11 mouse cellular contexts compared by ENCODE assay signal in genomic region chr16:55631048-55631447, GRCm38 (mm10).
"Had no signal": no experiment of that assay in that cellular context is flagged by ENCODE, and none has a peak within 500 bp of the region (broad histone marks: within the 10 kb centered on the region; RNA-seq: fewer than 3 reads in every experiment).

No protein-coding gene starts in this region.

- H3K27ac ChIP-seq: limb, embryonic 12.5 days; liver, embryonic 13.5 days; lung, embryonic 15.5 days; midbrain, embryonic 10.5 days; stomach, postnatal 0 days had no signal

- H3K4me1 ChIP-seq: limb, embryonic 12.5 days; liver, embryonic 13.5 days; lung, embryonic 15.5 days; midbrain, embryonic 10.5 days had no signal

- H3K4me3 ChIP-seq: limb, embryonic 12.5 days; liver, embryonic 13.5 days; lung, embryonic 15.5 days; midbrain, embryonic 10.5 days had no signal

- DNase-seq: kidney, adult 8-10 months; kidney, postnatal 25 days; layer of hippocampus, postnatal 36 days; liver; liver, embryonic 13.5 days; liver, postnatal 0 days; midbrain, embryonic 14.5 days had no signal
